Mouse (Mus musculus) c-Kit-positive CD71-negative TER-119-negative erythroid progenitor cells, embryonic 14.5 days (primary cell): ENCODE measurements around the gene Gipc3.

Experiments
- DNase-seq: peaks from one replicate; pipeline ENCODE4 v3.0.0-alpha.2; 2013; ENCODE audit warnings: low read depth

Gene Gipc3

GRCm38 (mm10) chr10:81321436-81321835 is 21.6 kb downstream of the Gipc3 start:
- no peak for DNase-seq

- DNase-seq: peak; percentile 100
These were observed 22.3 kb downstream of the Gipc3 start, which contains the start of gene Cactin for GRCm38 (mm10) chr10:81320550-81321347. TSS of gene Cactin (plus strand) at chr10:81321103.

GRCm38 (mm10) chr10:81319741-81320549 is 23.1 kb downstream of the Gipc3 start:
- DNase-seq: peak; percentile 100

GRCm38 (mm10) chr10:81319330-81319699 is 23.8 kb downstream of the Gipc3 start:
- no peak for DNase-seq

GRCm38 (mm10) chr10:81318589-81319329 is 24.3 kb downstream of the Gipc3 start:
- no peak for DNase-seq

- DNase-seq: no peak
These were observed 25.8 kb downstream of the Gipc3 start for GRCm38 (mm10) chr10:81317273-81317672.

GRCm38 (mm10) chr10:81316338-81317060 is 26.6 kb downstream of the Gipc3 start:
- DNase-seq: no peak

- no peak for DNase-seq
These were observed 27.5 kb downstream of the Gipc3 start for GRCm38 (mm10) chr10:81315587-81315986.

- no peak for DNase-seq
These were observed 28.9 kb downstream of the Gipc3 start for GRCm38 (mm10) chr10:81314201-81314600.

GRCm38 (mm10) chr10:81313581-81313980 is 29.5 kb downstream of the Gipc3 start:
- no peak for DNase-seq

GRCm38 (mm10) chr10:81309571-81309970 is 33.5 kb downstream of the Gipc3 start:
- no peak for DNase-seq

GRCm38 (mm10) chr10:81306837-81307682 is 36.0 kb downstream of the Gipc3 start:
- DNase-seq: no peak

GRCm38 (mm10) chr10:81306173-81306668 is 36.8 kb downstream of the Gipc3 start:
- DNase-seq: no peak

GRCm38 (mm10) chr10:81305663-81306062 is 37.4 kb downstream of the Gipc3 start:
- DNase-seq: no peak

- DNase-seq: no peak
These were observed 38.3 kb downstream of the Gipc3 start for GRCm38 (mm10) chr10:81304597-81305238.

- no peak for DNase-seq
These were observed 39.3 kb downstream of the Gipc3 start for GRCm38 (mm10) chr10:81303761-81304160.

GRCm38 (mm10) chr10:81303258-81303657 is 39.8 kb downstream of the Gipc3 start:
- DNase-seq: no peak

- DNase-seq: no peak
These were observed 40.3 kb downstream of the Gipc3 start for GRCm38 (mm10) chr10:81302781-81303218.

GRCm38 (mm10) chr10:81302288-81302687 is 40.8 kb downstream of the Gipc3 start:
- DNase-seq: no peak

- no peak for DNase-seq
These were observed 41.7 kb downstream of the Gipc3 start for GRCm38 (mm10) chr10:81301321-81301720.
